Comparison of ENCODE assay signal across 22 mouse cellular contexts in the genomic region with DNA sequence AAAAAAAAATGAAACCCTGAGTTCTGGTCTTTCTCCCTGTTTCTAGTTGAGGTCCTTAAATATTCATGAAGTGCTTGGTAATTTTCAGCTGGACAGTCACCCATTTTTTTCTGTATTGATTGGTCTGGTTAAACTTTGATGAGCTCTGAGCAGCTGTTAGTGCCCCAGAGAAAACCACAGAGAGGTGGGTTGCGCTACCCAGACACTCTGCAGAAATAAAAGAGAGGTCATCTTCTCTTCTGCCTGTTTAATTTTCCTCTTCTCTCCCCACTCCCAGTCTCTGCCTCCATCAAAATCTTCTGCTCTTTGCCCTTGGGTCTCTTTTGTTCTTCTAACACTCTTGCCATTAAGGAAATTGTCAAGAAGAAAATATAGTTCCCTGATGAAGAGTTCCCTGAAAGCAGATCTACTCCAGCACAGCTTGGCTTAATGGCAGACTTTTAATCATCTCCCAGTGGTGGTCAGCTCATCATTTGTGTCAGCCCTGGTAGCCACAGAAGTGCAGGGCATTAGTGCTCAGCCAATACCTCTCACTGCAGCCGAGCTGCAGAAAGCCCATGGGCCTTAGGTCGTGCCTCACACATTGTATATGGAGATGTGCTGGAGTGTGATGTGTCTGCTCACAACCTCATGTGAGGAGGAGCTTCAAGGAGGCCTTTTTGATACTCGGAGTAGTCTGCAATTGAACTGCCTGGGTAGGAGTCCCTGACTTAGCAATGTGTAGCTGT. TPM values are rescaled to one million over a fixed set of nuclear protein-coding genes. Genes with fewer than 3 reads are reported as not detected.
DNase-seq lines count a peak whose midpoint lies in the region; ATAC-seq and TF ChIP-seq lines count a peak whose summit lies in the region.
"Had no signal": no experiment of that assay in that cellular context is flagged by ENCODE, and none has a peak within 500 bp of the region (broad histone marks: within the 10 kb centered on the region; RNA-seq: fewer than 3 reads in every experiment).

No protein-coding gene starts in this region.

- no peak overlapping the region for H3K4me2 ChIP-seq in neural tube, embryonic 11.5 days (ENCODE audit: low read depth)
- H3K4me2 ChIP-seq in hindbrain, embryonic 16.5 days (ENCODE audit: low read length), result no peak overlapping the region
- H3K4me2 ChIP-seq: embryonic facial prominence, embryonic 13.5 days; forebrain, embryonic 13.5 days; heart, embryonic 11.5 days; kidney, embryonic 15.5 days; limb, embryonic 13.5 days; lung, embryonic 14.5 days had no signal

- H3K9ac ChIP-seq in neural tube, embryonic 11.5 days (ENCODE audit: low read length), result no peak overlapping the region
- H3K9ac ChIP-seq in hindbrain, embryonic 16.5 days (ENCODE audit: low read depth, low read length), result no peak overlapping the region
- H3K9ac ChIP-seq: embryonic facial prominence, embryonic 13.5 days; forebrain, embryonic 13.5 days; kidney, embryonic 15.5 days; limb, embryonic 13.5 days; liver, embryonic 14.5 days; lung, embryonic 14.5 days had no signal

- H3K4me3 ChIP-seq in kidney, adult 2 months (ENCODE audit: insufficient read depth, low read depth, low read length), result no peak overlapping the region
- no peak overlapping the region for H3K4me3 ChIP-seq in neural tube, embryonic 11.5 days (ENCODE audit: low read depth, low read length)
- H3K4me3 ChIP-seq in hindbrain, embryonic 16.5 days (ENCODE audit: low read length), result no peak overlapping the region
- H3K4me3 ChIP-seq in layer of hippocampus, adult 2 months, result no peak overlapping the region
- H3K4me3 ChIP-seq: embryonic facial prominence, embryonic 13.5 days; forebrain, embryonic 13.5 days; gastrocnemius, adult 2 months; kidney, embryonic 15.5 days; limb, embryonic 13.5 days had no signal

- no peak for TF ChIP-seq CTCF in kidney, adult 2 months (conservative IDR thresholded peaks at IDR 0.05; ENCODE audit: insufficient read depth, insufficient read length, low read depth, low read length)
- no peak for TF ChIP-seq CTCF in layer of hippocampus, adult 2 months (conservative IDR thresholded peaks at IDR 0.05)

- peak; percentile 30 for DNase-seq in kidney, adult 2 months
- no peak for DNase-seq in kidney, postnatal 4 days
- no peak for DNase-seq in neural tube, embryonic 11.5 days (ENCODE audit: low spot score)
- no peak for DNase-seq in neural tube, embryonic 10.5 days (ENCODE audit: extremely low spot score, low spot score)
- no peak for DNase-seq in layer of hippocampus, adult 2 months (ENCODE audit: low spot score in 2 of 2)
- no peak for DNase-seq in frontal cortex, postnatal 36 days (ENCODE audit: low spot score in 2 of 2)
- DNase-seq: adrenal gland, adult 2 months; cerebellum, adult 11-12 months; cerebellum, postnatal 10 days; gastrocnemius, adult 2 months; kidney, postnatal 36 days; layer of hippocampus, adult 9-11 months; lung, embryonic 14.5 days had no signal

- TF ChIP-seq POLR2A in kidney, adult 2 months (IDR thresholded peaks at IDR 0.05; ENCODE audit: low read depth, low read length), result no peak

- H3K27ac ChIP-seq in kidney, adult 2 months (ENCODE audit: insufficient read depth, low read depth, low read length), result no peak overlapping the region
- no peak overlapping the region for H3K27ac ChIP-seq in neural tube, embryonic 11.5 days (ENCODE audit: low read depth, low read length)
- H3K27ac ChIP-seq in hindbrain, embryonic 16.5 days (ENCODE audit: low read depth, low read length), result no peak overlapping the region
- H3K27ac ChIP-seq in layer of hippocampus, adult 2 months, result no peak overlapping the region
- H3K27ac ChIP-seq: embryonic facial prominence, embryonic 13.5 days; forebrain, embryonic 13.5 days; gastrocnemius, adult 2 months; kidney, embryonic 15.5 days; limb, embryonic 13.5 days; liver, embryonic 14.5 days had no signal

- WGBS in kidney, adult 2 months, result 74% methylated on average over 4 of the region's 4 CpGs
- 56% methylated on average over 4 of the region's 4 CpGs for WGBS in neural tube, embryonic 11.5 days
- WGBS in hindbrain, embryonic 16.5 days, result 70% methylated on average over 4 of the region's 4 CpGs

- H3K27me3 ChIP-seq in kidney, adult 2 months (replicated peaks; ENCODE audit: control insufficient read depth, insufficient read depth, low read length), result no peaks in the 10 kb centered on the region
- H3K27me3 ChIP-seq in neural tube, embryonic 11.5 days (ENCODE audit: control insufficient read depth, insufficient read depth, low read length), result no peaks in the 10 kb centered on the region
- no peaks in the 10 kb centered on the region for H3K27me3 ChIP-seq in hindbrain, embryonic 16.5 days (replicated peaks; ENCODE audit: control insufficient read depth, insufficient read depth, low read length)
- H3K27me3 ChIP-seq: embryonic facial prominence, embryonic 13.5 days; forebrain, embryonic 13.5 days; kidney, embryonic 15.5 days; limb, embryonic 13.5 days; Patski had no signal

- peak; percentile 28; the same call in 1 of the 2 replicates for ATAC-seq in neural tube, embryonic 11.5 days (ENCODE audit: insufficient read depth, low FRiP score, low TSS enrichment)
- 0 out of 2 replicates have a peak, but pooled peaks have one; percentile 63 for ATAC-seq in hindbrain, embryonic 16.5 days
- ATAC-seq: forebrain, embryonic 13.5 days; intestine, postnatal 0 days; Patski had no signal

- peaks cover 10% of the 10 kb centered on the region; the same call in 1 of the 2 replicates for H3K4me1 ChIP-seq in kidney, adult 2 months (ENCODE audit: control insufficient read depth, insufficient read depth, low read length)
- no peaks in the 10 kb centered on the region; the same call in 1 of the 2 replicates for H3K4me1 ChIP-seq in neural tube, embryonic 11.5 days (ENCODE audit: control insufficient read depth, insufficient read depth, low read length)
- no peaks in the 10 kb centered on the region for H3K4me1 ChIP-seq in hindbrain, embryonic 16.5 days (ENCODE audit: control insufficient read depth, insufficient read depth, low read depth, low read length)
- H3K4me1 ChIP-seq: embryonic facial prominence, embryonic 13.5 days; forebrain, embryonic 13.5 days had no signal

- no peaks in the 10 kb centered on the region for H3K36me3 ChIP-seq in kidney, adult 2 months (ENCODE audit: control insufficient read depth, insufficient read depth, low read length)
- no peaks in the 10 kb centered on the region for H3K36me3 ChIP-seq in neural tube, embryonic 11.5 days (ENCODE audit: control insufficient read depth, insufficient read depth, low read length)
- H3K36me3 ChIP-seq in hindbrain, embryonic 16.5 days (ENCODE audit: control insufficient read depth, insufficient read depth, low read length), result no peaks in the 10 kb centered on the region
- H3K36me3 ChIP-seq: embryonic facial prominence, embryonic 13.5 days; kidney, embryonic 15.5 days; limb, embryonic 13.5 days had no signal

- H3K9me3 ChIP-seq in neural tube, embryonic 11.5 days (ENCODE audit: control insufficient read depth, low read length), result no peaks in the 10 kb centered on the region
- H3K9me3 ChIP-seq in hindbrain, embryonic 16.5 days (ENCODE audit: control insufficient read depth, low read length), result no peaks in the 10 kb centered on the region
- H3K9me3 ChIP-seq: embryonic facial prominence, embryonic 13.5 days; forebrain, embryonic 13.5 days; kidney, embryonic 15.5 days; limb, embryonic 13.5 days had no signal

RNA-seq across cellular contexts. Expression of a gene that starts 29.1 kb away (rescaled TPM):
- 189 and 215 TPM in 2 replicates for polyA plus RNA-seq in kidney, adult 2 months (2012; rRNA removed)
- polyA plus RNA-seq in neural tube, embryonic 11.5 days (2014; fragmentation: Nextera tagmentation; extraction: Ambion mirVana), result 10.8 and 10.9 TPM in 2 replicates
- polyA plus RNA-seq in hindbrain, embryonic 16.5 days (2015; fragmentation: Nextera tagmentation; extraction: Ambion mirVana), result 6.9 and 8.8 TPM in 2 replicates
- total RNA-seq in layer of hippocampus, adult 2 months (2021), result 10 to 100 TPM in 1 of 2 experiments, 1 to 10 TPM in 1; 9.4 to 16.9 TPM

Comparison
In these comparisons a context has a peak if more than half of its experiments do, and no peak if none do; other contexts are left out.
1. RNA of a gene that starts 29.1 kb away (polyA plus RNA-seq): 189 to 215 TPM in kidney, adult 2 months; 10.8 to 10.9 TPM in neural tube, embryonic 11.5 days and 6.9 to 8.8 TPM in hindbrain, embryonic 16.5 days; every median in the first group is over 10 times any median in the second.